Mouse (Mus musculus): Measurements from ENCODE around the gene Utp4.

Utp4 gene

DNA sequence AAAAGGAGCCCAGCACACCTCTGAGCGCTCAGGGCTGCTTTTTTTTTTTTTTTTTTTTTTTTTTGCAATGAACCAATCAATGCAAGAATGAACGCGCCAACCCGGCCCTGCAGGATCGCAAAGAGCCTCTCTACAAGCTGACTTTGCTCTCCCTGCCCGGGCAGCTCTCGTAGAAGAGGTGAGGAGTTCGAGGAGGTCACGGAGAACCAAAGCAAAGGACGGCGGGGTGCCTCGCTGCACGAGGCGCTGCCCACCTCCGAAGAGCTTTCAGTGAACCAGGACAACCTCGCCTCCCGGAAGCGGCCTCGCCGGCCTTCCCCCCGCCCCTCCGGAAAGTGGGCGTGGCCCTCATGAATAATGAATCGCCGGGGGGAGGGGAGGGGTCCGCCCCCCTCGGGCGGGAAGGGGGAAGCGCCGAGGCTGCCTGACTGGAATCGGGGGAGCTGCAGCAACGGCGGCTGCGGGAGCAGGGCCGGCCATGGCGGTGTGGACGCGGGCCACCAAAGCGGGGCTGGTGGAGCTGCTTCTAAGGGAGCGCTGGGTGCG is 42.0 kb downstream of the Utp4 start, which contains the start of gene Sntb2:
Gene Sntb2 (plus strand): TSS at position 427 of the 546 bp plus-strand sequence.
- in situ Hi-C loops (cut with MboI; ENCODE audit: unreplicated experiment in 2 of 2) = no loop called here

DNA sequence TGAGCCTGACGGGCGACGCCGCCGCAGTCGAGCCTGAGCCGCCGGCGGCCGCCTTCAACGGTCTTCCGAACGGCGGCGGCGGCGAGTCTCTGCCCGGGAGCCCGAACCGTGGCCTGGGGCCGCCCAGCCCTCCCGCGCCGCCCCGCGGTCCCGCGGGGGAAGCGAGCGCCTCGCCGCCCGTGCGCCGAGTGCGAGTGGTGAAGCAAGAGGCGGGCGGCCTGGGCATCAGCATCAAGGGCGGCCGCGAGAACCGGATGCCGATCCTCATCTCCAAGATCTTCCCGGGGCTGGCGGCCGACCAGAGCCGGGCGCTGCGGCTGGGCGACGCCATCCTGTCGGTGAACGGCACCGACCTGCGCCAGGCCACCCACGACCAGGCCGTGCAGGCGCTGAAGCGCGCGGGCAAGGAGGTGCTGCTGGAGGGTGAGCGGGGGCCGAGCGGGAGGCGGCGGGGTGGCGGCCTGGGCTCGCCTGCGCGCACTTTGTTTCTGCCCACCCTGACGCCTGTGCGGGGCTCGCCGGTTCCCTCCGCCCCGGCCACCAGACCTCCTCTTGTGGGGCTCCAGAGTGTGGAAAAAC is 42.6 kb downstream of the Utp4 start:
- in situ Hi-C loops (cut with MboI; ENCODE audit: unreplicated experiment in 2 of 2) = no loop called here

DNA sequence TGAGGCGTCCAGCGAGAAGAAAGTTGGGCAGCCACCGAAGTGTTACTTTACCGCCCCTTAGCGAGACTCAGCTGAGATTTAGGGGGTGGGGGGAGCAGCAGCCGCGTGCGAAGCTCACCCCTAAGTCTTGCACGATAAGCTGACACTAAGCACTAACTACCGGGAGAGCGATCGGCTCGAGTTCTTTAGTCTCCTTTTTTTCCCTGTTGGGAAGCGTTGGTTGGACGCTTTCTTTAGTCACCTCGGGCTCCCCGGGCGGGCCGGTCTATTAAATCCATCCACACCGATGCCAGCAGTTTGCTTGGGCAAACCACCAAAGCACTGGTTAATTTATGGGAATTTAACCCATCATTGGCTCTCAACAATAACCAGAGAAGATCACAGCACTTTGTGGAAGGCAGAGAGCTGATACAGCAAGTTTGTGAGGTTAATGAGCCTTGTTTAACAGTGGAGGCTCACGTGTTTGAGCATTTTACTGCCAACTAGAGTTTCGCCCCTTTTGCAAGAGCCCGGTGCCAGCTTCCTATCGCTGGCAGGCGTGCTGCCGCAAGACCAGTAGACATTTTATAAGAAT is 43.1 kb downstream of the Utp4 start:
- in situ Hi-C loops (cut with MboI; ENCODE audit: unreplicated experiment in 2 of 2) = no loop called here

DNA sequence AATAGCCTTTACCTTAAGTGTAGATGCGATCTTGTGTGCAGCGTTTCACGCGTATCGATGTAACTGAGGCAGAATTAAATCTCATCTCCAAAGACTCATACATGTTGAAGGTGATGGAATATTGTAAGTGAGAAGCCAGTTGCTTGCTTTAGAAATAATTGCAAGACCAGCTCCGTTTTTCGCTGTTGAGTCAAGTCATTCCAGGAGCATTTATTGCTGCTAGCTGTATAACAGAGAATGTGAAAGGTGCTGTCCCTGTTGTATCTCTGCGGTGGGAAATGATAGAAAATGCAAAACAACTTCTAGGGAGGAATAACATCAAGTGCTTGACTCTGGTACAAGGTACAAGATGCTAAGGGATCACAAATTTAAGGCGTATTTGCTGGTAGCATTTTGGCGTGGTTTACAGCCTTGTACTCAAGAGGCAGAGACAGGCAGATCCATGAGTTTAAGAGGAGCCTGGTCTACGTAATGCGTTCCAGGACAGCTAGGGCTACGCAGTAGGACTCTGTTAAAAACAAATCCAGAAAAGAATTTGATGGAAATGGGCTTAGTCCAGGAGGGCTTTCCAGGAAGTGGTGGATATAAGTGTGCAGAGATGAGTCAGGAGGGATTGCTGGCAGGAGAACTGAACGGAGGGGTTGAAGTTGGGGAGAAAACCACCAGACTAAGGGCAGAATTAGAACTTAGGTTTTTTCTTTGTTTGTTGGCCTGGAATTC is 43.8 kb downstream of the Utp4 start:
- in situ Hi-C loops (cut with MboI; ENCODE audit: unreplicated experiment in 2 of 2) = no loop called here

DNA sequence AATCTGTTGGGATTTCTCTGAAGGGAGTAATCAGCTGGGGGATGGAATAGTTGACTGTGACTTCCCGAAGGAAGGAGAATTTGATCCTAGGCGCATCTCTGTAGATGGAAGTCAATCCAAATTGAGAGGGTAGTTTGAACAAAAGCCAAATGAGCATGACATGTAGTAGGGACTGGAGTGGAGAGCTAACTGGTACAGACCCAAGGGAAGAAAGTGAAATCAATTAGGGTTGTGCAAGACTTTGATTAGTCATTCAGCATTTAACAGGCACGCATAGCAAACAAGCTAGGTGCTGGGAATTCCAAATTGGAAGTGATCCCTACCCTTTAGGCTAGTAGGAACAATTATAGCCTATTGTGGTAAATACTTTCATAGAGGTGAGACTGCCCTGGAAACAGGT is 48.4 kb downstream of the Utp4 start:
- in situ Hi-C loops (cut with MboI; ENCODE audit: unreplicated experiment in 2 of 2) = no loop called here

DNA sequence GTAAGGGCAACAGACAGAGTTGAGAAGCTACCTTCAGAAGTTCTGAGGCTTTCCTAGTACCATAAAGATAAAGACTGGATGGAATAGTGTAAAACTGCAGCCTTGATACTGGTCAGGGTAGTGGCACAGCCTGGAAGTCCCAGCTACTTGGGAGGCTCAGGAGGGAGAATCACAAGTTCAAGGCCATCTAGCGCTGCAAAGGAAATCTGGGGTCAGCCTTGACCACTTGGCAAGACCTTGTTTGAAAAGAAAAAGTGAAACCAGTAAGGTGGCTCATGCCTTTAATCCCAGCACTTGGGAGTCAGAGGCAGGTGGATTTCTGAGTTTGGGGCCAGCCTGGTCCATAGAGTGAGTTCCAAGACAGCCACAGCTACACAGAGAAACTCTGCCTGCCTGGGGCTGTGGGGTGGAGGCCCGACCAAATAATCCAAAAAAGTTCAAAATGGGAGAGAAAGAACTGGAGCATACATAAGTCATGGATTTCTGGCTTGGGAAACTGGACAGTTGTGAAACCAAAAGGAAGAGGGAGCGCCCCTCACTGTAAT is 50.5 kb downstream of the Utp4 start:
- in situ Hi-C loops (cut with MboI; ENCODE audit: unreplicated experiment in 2 of 2) = no loop called here

DNA sequence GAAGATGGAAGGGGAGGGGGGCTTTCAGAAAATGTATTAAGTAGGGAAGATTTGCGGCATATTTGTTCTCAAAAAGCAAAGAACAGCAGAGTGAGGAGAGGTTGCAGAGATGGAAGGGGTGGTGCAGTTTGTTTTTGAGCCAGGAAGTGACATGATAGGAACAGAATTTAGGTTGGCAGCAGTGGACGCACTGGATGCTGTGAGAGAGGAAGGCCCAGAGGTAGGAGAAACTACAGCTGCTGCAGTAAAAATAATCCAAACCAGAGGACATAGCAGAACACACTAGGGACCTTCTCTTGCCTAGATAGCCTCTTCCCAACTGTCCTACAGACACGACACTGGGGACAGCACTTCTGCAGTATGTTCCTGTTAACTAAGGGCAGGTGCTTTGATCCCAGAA is 51.3 kb downstream of the Utp4 start:
- in situ Hi-C loops (cut with MboI; ENCODE audit: unreplicated experiment in 2 of 2) = no loop called here

DNA sequence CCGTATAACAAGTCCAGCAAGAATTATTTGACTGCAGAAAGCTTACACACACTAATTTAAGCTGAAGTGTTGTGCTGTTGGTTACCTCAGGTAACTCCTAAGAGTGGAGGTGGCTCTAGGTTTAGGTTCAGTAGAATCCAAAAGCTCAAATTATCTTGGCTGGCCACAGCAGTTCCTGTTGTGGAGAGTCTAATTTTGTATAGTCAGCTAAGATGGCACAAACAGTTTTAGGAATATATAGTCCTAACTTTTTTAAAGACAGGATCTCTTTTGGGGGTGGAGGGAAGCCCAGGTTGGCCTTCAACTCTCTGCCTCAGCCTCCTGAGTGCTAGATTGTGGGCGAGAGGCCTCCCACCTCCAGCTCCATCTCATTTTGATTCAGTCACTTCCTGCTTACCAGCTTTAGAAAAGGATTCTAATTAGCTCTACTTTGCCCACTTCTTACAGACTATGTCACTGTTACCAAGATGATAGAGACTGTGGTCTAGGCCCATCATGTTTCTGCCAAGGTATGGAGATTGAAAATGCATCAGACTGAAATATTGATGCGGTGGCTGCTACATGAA is 55.3 kb downstream of the Utp4 start:
- in situ Hi-C loops (cut with MboI; ENCODE audit: unreplicated experiment in 2 of 2) = no loop called here

DNA sequence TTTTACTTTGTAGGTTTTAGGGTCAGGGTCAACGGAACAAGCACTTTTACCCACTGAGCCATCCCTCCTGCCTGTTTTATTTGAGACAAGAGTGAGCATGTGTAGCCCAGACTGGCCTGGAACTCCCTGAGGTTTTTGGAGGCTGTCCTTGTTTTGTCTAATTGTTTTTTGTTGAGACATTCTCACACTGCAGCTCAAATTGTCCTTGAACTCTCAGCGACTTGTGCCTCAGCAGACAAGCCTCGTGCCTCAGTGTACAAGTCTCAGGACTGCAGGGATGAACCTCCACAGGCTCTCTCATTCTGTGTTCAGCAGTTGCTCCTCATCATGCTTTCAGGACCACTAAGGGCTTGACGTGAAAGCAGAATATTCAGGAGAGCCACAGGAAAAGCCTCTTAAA is 58.3 kb downstream of the Utp4 start:
- in situ Hi-C loops (cut with MboI; ENCODE audit: unreplicated experiment in 2 of 2) = no loop called here

DNA sequence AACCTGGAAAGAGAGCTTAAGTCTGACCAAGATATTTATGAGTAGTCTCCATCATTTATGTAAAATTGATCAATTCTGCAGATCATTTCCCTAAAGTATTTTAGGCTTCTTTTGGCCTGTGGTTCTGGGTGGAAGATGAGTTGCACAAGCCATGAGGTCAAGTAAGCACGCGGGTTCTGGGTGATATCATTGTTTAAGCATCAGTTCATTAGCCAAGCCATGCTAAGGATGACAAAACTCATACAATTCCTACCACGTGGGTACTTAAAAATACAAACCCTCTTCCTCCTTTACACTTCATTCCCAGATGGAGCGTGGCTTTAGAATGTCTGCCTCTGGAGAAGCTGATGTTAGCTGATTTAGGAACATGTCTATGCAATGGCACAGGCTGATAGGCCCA is 60.1 kb downstream of the Utp4 start:
- in situ Hi-C loops (cut with MboI; ENCODE audit: unreplicated experiment in 2 of 2) = no loop called here

DNA sequence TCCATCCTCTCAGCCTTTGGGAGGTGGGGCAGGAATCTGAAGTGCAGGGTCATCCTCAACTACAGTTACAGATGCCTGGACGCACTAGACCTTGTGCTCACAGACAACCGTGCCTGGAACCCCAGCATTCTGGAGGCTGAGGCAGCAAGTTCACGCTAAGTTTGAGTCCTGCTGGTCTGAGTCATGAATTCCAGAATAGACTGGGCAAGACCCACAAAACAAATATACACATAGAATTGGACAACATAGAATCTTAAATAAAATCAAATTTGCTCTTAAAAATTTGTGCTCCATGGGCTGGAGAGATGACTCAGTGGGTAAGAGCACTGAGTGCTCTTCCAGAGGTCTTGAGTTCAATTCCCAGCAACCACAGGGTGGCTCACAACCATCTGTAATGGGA is 63.6 kb downstream of the Utp4 start:
- in situ Hi-C loops (cut with MboI; ENCODE audit: unreplicated experiment in 2 of 2) = no loop called here

DNA sequence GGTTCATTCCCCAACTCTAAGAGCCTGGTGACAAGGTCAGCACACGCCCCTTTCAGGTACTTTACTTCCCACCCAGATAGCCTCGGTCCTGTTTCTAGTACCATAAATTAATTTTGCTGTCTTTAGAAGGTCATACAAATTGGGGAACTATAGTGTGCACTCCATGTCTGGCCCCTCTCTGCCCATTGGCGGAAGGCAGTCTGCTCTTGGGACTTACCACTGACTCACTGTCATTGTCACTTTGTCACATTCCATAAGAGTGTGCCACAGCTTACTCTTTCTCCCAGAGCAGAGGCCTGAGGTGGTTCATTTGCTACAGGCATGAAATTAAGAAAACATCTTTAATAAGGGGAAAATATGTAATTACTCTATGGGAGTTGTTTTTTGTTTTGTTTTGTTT is 64.8 kb downstream of the Utp4 start:
- in situ Hi-C loops (cut with MboI; ENCODE audit: unreplicated experiment in 2 of 2) = no loop called here

DNA sequence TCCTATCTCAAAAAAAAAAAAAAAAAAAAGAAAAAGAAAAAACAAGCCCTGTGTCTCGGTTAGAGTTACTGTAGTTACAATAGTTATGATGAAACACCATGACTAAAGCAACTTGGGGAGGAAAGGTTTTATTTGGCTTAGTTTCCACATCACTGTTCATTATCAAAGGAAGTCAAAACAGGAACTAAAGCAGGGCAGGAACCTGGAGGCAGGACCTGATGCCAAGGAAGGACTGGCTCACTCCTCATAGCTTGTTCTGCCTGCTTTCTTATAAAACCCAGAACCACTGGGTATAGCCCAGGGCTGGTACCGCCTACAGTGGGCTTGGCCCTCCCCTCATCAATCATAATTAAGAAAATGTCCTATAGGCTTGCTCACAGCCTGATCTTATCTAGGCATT is 66.2 kb downstream of the Utp4 start:
- in situ Hi-C loops (cut with MboI; ENCODE audit: unreplicated experiment in 2 of 2) = no loop called here

DNA sequence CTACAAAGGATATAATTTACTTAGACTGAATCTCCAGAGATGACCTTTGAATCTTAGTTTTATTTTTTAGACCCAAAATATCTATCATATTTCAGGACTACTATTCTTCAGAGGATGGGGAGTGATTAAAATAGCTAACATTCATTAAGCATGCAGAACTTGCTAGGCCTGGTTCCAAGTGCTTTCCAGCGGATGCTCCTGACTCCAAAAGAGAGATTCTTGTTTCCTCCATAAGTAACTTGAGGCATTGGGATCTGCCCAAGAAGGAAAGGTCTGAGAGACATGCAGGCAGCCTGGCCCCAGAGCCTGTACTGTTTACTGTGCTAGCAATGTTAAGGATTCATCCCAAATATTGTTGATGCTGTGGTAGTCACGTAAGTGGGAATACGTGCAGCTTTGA is 68.9 kb downstream of the Utp4 start:
- in situ Hi-C loops (cut with MboI; ENCODE audit: unreplicated experiment in 2 of 2) = no loop called here

DNA sequence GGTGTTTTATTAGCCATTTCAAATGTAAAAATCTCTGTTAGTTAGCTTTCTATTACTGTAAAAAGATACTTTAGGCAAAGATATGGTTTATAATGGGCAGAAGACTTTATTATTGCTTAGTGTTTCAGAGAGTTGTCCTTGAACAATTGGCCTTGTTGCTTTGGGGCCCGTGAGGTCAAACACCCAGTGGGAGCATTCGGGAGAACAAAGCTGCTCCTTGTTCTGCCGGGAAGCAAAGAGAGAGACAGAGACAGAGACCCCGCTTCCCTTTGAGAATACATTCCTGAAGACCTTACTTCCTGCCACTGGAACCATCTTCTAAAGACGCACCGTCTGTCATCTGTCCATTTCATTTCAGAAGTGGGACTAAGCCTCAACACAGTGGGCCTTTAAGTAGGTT is 69.9 kb downstream of the Utp4 start:
- in situ Hi-C loops (cut with MboI; ENCODE audit: unreplicated experiment in 2 of 2) = no loop called here

DNA sequence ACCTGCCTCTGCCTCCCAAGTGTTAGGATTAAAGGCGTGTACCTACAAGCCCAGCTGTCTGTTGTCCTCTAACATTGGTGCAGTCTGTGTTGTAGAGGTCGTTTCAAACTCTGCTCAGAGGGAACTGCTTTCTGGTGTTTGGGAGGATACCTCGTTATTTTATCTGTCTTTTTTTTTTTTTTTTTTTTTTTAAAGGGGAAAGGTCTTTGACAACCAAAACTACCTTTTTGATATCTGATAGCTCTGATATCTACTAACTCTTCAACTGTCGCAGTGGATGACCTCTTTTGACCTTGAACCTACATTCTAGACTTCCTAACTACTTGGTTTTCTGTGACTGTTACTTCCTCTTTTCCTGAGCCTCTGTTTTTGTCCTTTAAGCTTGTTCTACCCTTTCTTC is 71.1 kb downstream of the Utp4 start:
- in situ Hi-C loops (cut with MboI; ENCODE audit: unreplicated experiment in 2 of 2) = no loop called here

DNA sequence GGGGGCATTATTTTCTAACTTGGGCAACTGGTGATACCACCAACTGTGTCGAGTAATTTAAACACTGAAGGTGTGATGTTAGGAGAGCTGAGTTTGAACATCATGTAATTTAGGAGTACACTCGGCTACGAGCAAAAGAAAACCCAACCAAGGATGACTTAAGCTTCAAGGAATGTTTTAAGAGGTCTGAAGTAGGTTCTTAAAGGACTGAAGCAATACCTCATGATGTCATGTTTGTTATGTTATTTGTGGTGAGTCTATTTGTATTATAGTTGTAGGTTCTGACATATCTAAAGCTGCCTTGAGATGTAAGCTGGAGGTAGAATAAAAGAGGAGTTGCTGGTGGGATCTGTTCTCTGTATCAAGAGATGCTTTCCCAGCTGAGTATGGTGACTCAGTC is 76.5 kb downstream of the Utp4 start:
- in situ Hi-C loops (cut with MboI; ENCODE audit: unreplicated experiment in 2 of 2) = no loop called here

DNA sequence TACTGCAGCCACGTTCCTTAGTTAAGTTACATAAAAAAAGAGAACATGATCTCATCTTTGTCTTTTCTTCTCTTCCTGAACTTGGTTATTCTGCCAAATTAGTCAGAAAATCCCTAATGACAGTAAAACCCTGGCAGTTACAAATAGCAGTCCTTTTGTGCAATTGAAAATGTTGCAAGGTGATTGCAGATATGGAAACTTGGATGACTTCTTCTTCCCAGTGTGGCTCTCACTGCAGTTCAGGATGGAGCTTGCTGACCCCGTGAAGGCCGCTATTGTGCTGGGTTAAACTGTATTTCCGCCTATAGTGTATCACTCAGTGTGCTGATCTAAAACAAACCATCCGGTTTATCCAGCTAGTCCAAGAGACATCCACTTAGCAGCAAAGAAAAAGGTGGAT is 78.5 kb downstream of the Utp4 start:
- in situ Hi-C loops (cut with MboI; ENCODE audit: unreplicated experiment in 2 of 2) = no loop called here
